Mouse (Mus musculus) thymus, postnatal 0 days (tissue): ENCODE measurements around the gene Dnah17. TPM values are rescaled to one million over a fixed set of nuclear protein-coding genes. Genes with fewer than 3 reads are reported as not detected.
A peak's percentile ranks its signal among the peaks of the same experiment; 100 is the strongest.

Experiments used
- DNase-seq: peaks from one replicate; pipeline ENCODE4 v3.0.0-alpha.2; 2015; ENCODE audit warnings: low spot score
- microRNA-seq: library from miRNA; unstranded; fragments of <30 nt; microRNA quantifications from one replicate; pipeline ENCODE4, GENCODE M21; 2016; ENCODE audit warnings: borderline number of aligned reads
- polyA plus RNA-seq: library from polyadenylated mRNA; unstranded; fragments of >200 nt; fragmentation: Nextera tagmentation; extraction: Ambion mirVana; gene quantifications from 2 replicates; pipeline ENCODE4 v1.2.1, GENCODE M21; 2015

Dnah17 gene
- polyA plus RNA-seq, 1 experiment from 2014 or later = 0.88 TPM

- DNase-seq = peak; percentile 59
Measured at GRCm38 (mm10) chr11:117974327-117975125, 155.9 kb downstream of the Dnah17 start.

- DNase-seq = no peak
Measured at GRCm38 (mm10) chr11:117973569-117973968, 156.9 kb downstream of the Dnah17 start.

GRCm38 (mm10) chr11:117972656-117973558 is 157.5 kb downstream of the Dnah17 start:
- DNase-seq = no peak

Small RNAs within 50 kb of the gene (microRNA-seq; reads per million reads assigned to microRNA genes)
- gene Mir6933 = 1.2 reads per million

Other genes starting within 250 kb of the Dnah17 start
- gene Socs3, start 160.6 kb downstream of the Dnah17 start, polyA plus RNA-seq = 25.8 and 26.7 TPM in 2 replicates
- gene Pgs1, start 144.3 kb downstream of the Dnah17 start, polyA plus RNA-seq = 54.8 and 55.6 TPM in 2 replicates
- 44.7 and 46.1 TPM in 2 replicates for gene Cyth1, start 118.0 kb upstream of the Dnah17 start, polyA plus RNA-seq
- gene Usp36, start 159.6 kb upstream of the Dnah17 start, polyA plus RNA-seq = 13.0 and 15.2 TPM in 2 replicates
- 0.21 and 0.30 TPM in 2 replicates for gene Cep295nl, start 211.9 kb upstream of the Dnah17 start, polyA plus RNA-seq
- 45.1 and 45.2 TPM in 2 replicates for gene Timp2, start 225.1 kb upstream of the Dnah17 start, polyA plus RNA-seq